Mouse (Mus musculus): ENCODE measurements around the gene Mypn.
A peak's percentile ranks its signal among the peaks of the same experiment; 100 is the strongest.

DNA sequence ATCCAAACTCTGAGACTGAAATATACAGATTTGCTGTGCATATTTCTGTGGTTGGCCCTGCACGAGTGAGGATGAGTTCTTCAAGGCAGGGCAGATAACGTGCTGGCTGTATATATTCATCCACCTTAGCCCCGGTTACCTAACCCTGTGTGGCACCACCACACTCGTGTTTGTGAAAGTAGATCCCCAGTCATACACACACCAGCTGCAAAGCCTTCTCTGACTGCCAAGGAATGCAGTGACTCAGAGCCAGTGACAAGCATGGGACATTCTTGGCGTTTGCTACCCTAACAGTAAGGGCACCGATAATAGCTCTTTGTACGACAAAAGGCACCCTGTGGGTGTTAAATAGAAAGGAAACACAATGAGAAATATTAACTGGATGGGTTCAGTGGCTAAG is 75.5 kb downstream of the Mypn start:
- TF ChIP-seq CTCF (IDR thresholded peaks at IDR 0.05; ENCODE audit: control insufficient read depth, insufficient read depth, insufficient read length) (no peak), USF1 (IDR thresholded peaks at IDR 0.05; ENCODE audit: low read depth) (no peak), MAX (IDR thresholded peaks at IDR 0.05) (peak; percentile 51), MYOG (IDR thresholded peaks at IDR 0.05; ENCODE audit: control insufficient read depth, extremely low read depth, insufficient read length) (no peak)
